Mouse (Mus musculus): Measurements from ENCODE around the gene Fam19a3. TPM values are rescaled to one million over a fixed set of nuclear protein-coding genes. Genes with fewer than 3 reads are reported as not detected.
A peak's percentile ranks its signal among the peaks of the same experiment; 100 is the strongest.
"Not testable (repeated sequence)": the region's sequence is repeated elsewhere in the genome, so short reads cannot be mapped to it uniquely, and the experiment has no call there.

Gene Fam19a3
- polyA plus RNA-seq, 1 experiment from 2014 or later: 0.03 TPM

DNA sequence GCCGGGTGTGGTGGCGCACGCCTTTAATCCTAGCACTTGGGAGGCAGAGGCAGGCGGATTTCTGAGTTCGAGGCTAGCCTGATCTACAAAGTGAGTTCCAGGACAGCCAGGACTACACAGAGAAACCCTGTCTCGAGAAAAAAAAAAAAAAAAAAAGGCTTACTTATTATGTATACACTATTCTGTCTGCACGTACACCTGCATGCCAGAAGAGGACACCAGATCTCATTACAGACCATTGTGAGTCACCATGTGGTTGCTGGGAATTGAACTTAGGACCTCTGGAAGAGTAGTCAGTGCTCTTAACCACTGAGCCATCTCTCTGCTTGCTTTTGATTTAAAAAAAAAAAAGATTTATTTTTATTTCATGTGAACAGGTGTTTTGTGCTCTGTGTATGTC is 31.6 kb upstream of the Fam19a3 start:
- H3K9ac ChIP-seq (ENCODE audit: low read length); H3K27ac ChIP-seq (ENCODE audit: low read length); ATAC-seq (ENCODE audit: insufficient read depth, low FRiP score); H3K4me2 ChIP-seq (ENCODE audit: low read depth, low read length); H3K4me3 ChIP-seq (replicated peaks; ENCODE audit: low read length); H3K27me3 ChIP-seq (ENCODE audit: control insufficient read depth, insufficient read depth, low read length); H3K36me3 ChIP-seq (ENCODE audit: control insufficient read depth, insufficient read depth, low read length); H3K9me3 ChIP-seq (replicated peaks; ENCODE audit: control insufficient read depth, low read length): not testable (repeated sequence)
- peaks cover 19% of the 10 kb centered on the region for H3K4me1 ChIP-seq (ENCODE audit: control insufficient read depth, insufficient read depth, low read length)
- WGBS: 82% methylated on average over 7 of the region's 7 CpGs

- Histone ChIP-seq H3K9me3 (replicated peaks; ENCODE audit: control insufficient read depth, low read length) (no peaks in the 10 kb centered on the region), H3K4me1 (ENCODE audit: control insufficient read depth, insufficient read depth, low read length) (peaks cover 19% of the 10 kb centered on the region), H3K27ac (ENCODE audit: low read length) (no peak overlapping the region; the same call in 1 of the 2 replicates), H3K27me3 (ENCODE audit: control insufficient read depth, insufficient read depth, low read length) (no peaks in the 10 kb centered on the region), H3K4me2 (ENCODE audit: low read depth, low read length) (no peak overlapping the region), H3K4me3 (replicated peaks; ENCODE audit: low read length) (no peak overlapping the region), H3K36me3 (ENCODE audit: control insufficient read depth, insufficient read depth, low read length) (no peaks in the 10 kb centered on the region), H3K9ac (ENCODE audit: low read length) (no peak overlapping the region)
- ATAC-seq (ENCODE audit: insufficient read depth, low FRiP score): no peak
- 71% methylated on average over 4 of the region's 4 CpGs for WGBS
Measured at GRCm38 (mm10) chr3:104812254-104812653, 30.6 kb upstream of the Fam19a3 start.

GRCm38 (mm10) chr3:104811752-104812151 is 30.1 kb upstream of the Fam19a3 start:
- Histone ChIP-seq H3K4me1 (ENCODE audit: control insufficient read depth, insufficient read depth, low read length) (peaks cover 15% of the 10 kb centered on the region), H3K4me3 (replicated peaks; ENCODE audit: low read length) (no peak overlapping the region), H3K36me3 (ENCODE audit: control insufficient read depth, insufficient read depth, low read length) (no peaks in the 10 kb centered on the region), H3K27me3 (ENCODE audit: control insufficient read depth, insufficient read depth, low read length) (no peaks in the 10 kb centered on the region), H3K9ac (ENCODE audit: low read length) (no peak overlapping the region), H3K4me2 (ENCODE audit: low read depth, low read length) (no peak overlapping the region), H3K27ac (ENCODE audit: low read length) (peak overlapping the region; percentile 2; the same call in 1 of the 2 replicates), H3K9me3 (replicated peaks; ENCODE audit: control insufficient read depth, low read length) (no peaks in the 10 kb centered on the region)
- 19% methylated on average over 3 of the region's 3 CpGs for WGBS
- ATAC-seq (ENCODE audit: insufficient read depth, low FRiP score): peak; percentile 64; the same call in 1 of the 2 replicates

- 82% methylated on average over 9 of the region's 9 CpGs for WGBS
- no peak overlapping the region for H3K9ac ChIP-seq (ENCODE audit: low read length)
- no peaks in the 10 kb centered on the region for H3K27me3 ChIP-seq (ENCODE audit: control insufficient read depth, insufficient read depth, low read length)
- no peaks in the 10 kb centered on the region for H3K4me1 ChIP-seq (ENCODE audit: control insufficient read depth, insufficient read depth, low read length)
- ATAC-seq (ENCODE audit: insufficient read depth, low FRiP score): no peak
- no peak overlapping the region for H3K27ac ChIP-seq (ENCODE audit: low read length)
- no peak overlapping the region for H3K4me3 ChIP-seq (replicated peaks; ENCODE audit: low read length)
- H3K36me3 ChIP-seq (ENCODE audit: control insufficient read depth, insufficient read depth, low read length): 0 out of 2 replicates have a peak, but pooled peaks cover 10% of the 10 kb centered on the region
- H3K9me3 ChIP-seq (replicated peaks; ENCODE audit: control insufficient read depth, low read length): no peaks in the 10 kb centered on the region
- H3K4me2 ChIP-seq (ENCODE audit: low read depth, low read length): no peak overlapping the region
Measured at GRCm38 (mm10) chr3:104805539-104805938, 23.9 kb upstream of the Fam19a3 start.

GRCm38 (mm10) chr3:104804312-104804711 is 22.7 kb upstream of the Fam19a3 start:
- no peak overlapping the region for H3K9ac ChIP-seq (ENCODE audit: low read length)
- 89% methylated on average over 10 of the region's 10 CpGs for WGBS
- peaks cover 22% of the 10 kb centered on the region; the same call in 1 of the 2 replicates for H3K36me3 ChIP-seq (ENCODE audit: control insufficient read depth, insufficient read depth, low read length)
- H3K9me3 ChIP-seq (replicated peaks; ENCODE audit: control insufficient read depth, low read length): no peaks in the 10 kb centered on the region
- no peak overlapping the region for H3K4me3 ChIP-seq (replicated peaks; ENCODE audit: low read length)
- no peak overlapping the region for H3K27ac ChIP-seq (ENCODE audit: low read length)
- ATAC-seq (ENCODE audit: insufficient read depth, low FRiP score): no peak
- no peak overlapping the region for H3K4me2 ChIP-seq (ENCODE audit: low read depth, low read length)
- H3K27me3 ChIP-seq (ENCODE audit: control insufficient read depth, insufficient read depth, low read length): no peaks in the 10 kb centered on the region
- no peaks in the 10 kb centered on the region for H3K4me1 ChIP-seq (ENCODE audit: control insufficient read depth, insufficient read depth, low read length)

DNA sequence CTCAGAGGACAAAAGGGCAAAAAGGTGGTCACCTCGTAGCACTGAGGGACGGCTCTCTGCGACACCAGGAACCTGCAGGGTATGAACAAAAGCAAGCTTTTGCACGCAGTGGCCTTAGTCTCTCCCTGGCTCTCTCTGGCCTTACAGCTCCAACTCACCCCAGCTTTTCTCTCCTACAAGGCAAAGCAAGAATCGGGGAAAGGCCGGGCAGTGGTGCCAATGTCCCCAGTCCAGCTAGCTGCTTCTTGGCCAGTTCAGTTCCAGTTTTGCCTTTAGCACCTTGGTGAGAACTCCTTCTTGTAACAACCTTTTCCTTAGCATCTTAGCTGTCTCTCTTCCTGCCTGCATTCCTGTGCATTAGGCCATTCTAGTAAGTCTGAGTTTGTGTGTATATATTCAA is 19.8 kb upstream of the Fam19a3 start:
- Histone ChIP-seq H3K27me3 (ENCODE audit: control insufficient read depth, insufficient read depth, low read length) (no peaks in the 10 kb centered on the region), H3K9ac (ENCODE audit: low read length) (no peak overlapping the region), H3K9me3 (replicated peaks; ENCODE audit: control insufficient read depth, low read length) (no peaks in the 10 kb centered on the region), H3K4me3 (replicated peaks; ENCODE audit: low read length) (no peak overlapping the region), H3K4me2 (ENCODE audit: low read depth, low read length) (no peak overlapping the region), H3K4me1 (ENCODE audit: control insufficient read depth, insufficient read depth, low read length) (no peaks in the 10 kb centered on the region), H3K27ac (ENCODE audit: low read length) (no peak overlapping the region), H3K36me3 (ENCODE audit: control insufficient read depth, insufficient read depth, low read length) (peaks cover 27% of the 10 kb centered on the region)
- ATAC-seq (ENCODE audit: insufficient read depth, low FRiP score): no peak
- WGBS: 91% methylated on average over 6 of the region's 6 CpGs

DNA sequence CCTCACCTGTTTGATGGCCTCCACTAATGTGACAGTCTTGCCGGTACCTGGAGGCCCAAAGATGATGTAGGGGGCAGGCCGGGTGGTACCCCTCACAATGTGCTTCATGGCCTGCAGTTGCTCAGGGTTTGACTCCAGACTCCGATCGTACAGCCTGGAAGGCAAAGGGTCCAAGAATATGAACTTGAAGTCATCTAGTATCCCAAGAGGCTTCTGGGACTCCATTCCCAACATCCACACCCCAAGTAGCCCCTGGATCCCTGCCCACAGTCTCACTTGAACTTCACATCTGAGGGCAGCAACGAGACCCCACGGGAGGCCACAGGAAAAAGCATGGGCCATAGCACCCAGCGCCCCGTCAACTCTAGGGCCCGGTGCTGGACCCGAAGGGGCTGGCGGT is 19.0 kb upstream of the Fam19a3 start:
- Histone ChIP-seq H3K4me3 (replicated peaks; ENCODE audit: low read length) (no peak overlapping the region), H3K9ac (ENCODE audit: low read length) (no peak overlapping the region), H3K9me3 (replicated peaks; ENCODE audit: control insufficient read depth, low read length) (no peaks in the 10 kb centered on the region), H3K36me3 (ENCODE audit: control insufficient read depth, insufficient read depth, low read length) (peaks cover 27% of the 10 kb centered on the region), H3K27me3 (ENCODE audit: control insufficient read depth, insufficient read depth, low read length) (no peaks in the 10 kb centered on the region), H3K4me1 (ENCODE audit: control insufficient read depth, insufficient read depth, low read length) (peaks cover 6% of the 10 kb centered on the region; the same call in 1 of the 2 replicates), H3K27ac (ENCODE audit: low read length) (no peak overlapping the region), H3K4me2 (ENCODE audit: low read depth, low read length) (no peak overlapping the region)
- no peak for ATAC-seq (ENCODE audit: insufficient read depth, low FRiP score)
- 95% methylated on average over 11 of the region's 11 CpGs for WGBS

DNA sequence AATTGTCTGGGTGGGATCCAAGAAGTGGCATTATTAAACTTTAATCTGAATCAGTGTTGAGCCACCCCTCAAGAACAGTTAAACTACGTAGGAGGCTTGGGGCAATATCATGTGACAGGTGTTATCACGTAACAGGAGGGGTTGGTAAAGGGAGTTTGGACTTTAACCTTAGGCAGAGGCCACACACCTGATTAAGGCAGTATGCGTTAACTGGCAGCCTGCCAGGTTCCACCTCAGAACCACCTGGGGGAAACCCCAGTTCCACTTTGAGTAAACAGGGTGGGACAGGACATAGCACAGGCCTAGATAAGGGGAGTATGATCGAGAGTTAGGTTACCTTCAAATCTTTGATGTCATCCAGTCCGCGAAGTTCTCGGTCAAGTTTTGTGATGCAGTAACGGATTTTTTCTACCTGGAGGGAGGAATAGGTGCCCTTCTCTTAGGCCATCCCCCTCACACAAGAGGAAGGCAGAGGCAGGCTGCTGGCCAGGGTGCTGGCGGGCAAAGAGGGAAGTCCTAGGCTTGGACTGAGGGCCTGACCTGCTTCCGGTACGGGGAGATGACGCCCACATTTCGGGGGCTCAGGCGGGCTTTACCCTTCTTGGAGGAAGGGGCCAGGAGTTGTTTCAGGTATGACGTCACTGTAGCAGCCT is 14.9 kb upstream of the Fam19a3 start:
- Histone ChIP-seq H3K27me3 (ENCODE audit: control insufficient read depth, insufficient read depth, low read length) (no peaks in the 10 kb centered on the region), H3K9me3 (replicated peaks; ENCODE audit: control insufficient read depth, low read length) (no peaks in the 10 kb centered on the region), H3K36me3 (ENCODE audit: control insufficient read depth, insufficient read depth, low read length) (peaks cover 34% of the 10 kb centered on the region), H3K27ac (ENCODE audit: low read length) (peak overlapping the region; percentile 94; the same call in 1 of the 2 replicates), H3K4me3 (replicated peaks; ENCODE audit: low read length) (no peak overlapping the region), H3K4me1 (ENCODE audit: control insufficient read depth, insufficient read depth, low read length) (peaks cover 42% of the 10 kb centered on the region), H3K9ac (ENCODE audit: low read length) (no peak overlapping the region), H3K4me2 (ENCODE audit: low read depth, low read length) (no peak overlapping the region)
- 66% methylated on average over 15 of the region's 15 CpGs for WGBS
- peak; percentile 78 for ATAC-seq (ENCODE audit: insufficient read depth, low FRiP score)

GRCm38 (mm10) chr3:104795661-104796340 is 14.2 kb upstream of the Fam19a3 start:
- no peak overlapping the region for H3K9ac ChIP-seq (ENCODE audit: low read length)
- ATAC-seq (ENCODE audit: insufficient read depth, low FRiP score): no peak
- peaks cover 29% of the 10 kb centered on the region for H3K36me3 ChIP-seq (ENCODE audit: control insufficient read depth, insufficient read depth, low read length)
- H3K4me3 ChIP-seq (replicated peaks; ENCODE audit: low read length): no peak overlapping the region
- WGBS: 63% methylated on average over 15 of the region's 15 CpGs
- peaks cover 50% of the 10 kb centered on the region for H3K4me1 ChIP-seq (ENCODE audit: control insufficient read depth, insufficient read depth, low read length)
- peak overlapping the region; percentile 94 for H3K27ac ChIP-seq (ENCODE audit: low read length)
- H3K4me2 ChIP-seq (ENCODE audit: low read depth, low read length): no peak overlapping the region
- no peaks in the 10 kb centered on the region for H3K9me3 ChIP-seq (replicated peaks; ENCODE audit: control insufficient read depth, low read length)
- H3K27me3 ChIP-seq (ENCODE audit: control insufficient read depth, insufficient read depth, low read length): no peaks in the 10 kb centered on the region
